ENCODE assay signal across 13 mouse cellular contexts in genomic region chr4:132025738-132026527, GRCm38 (mm10). TPM values are rescaled to one million over a fixed set of nuclear protein-coding genes. Genes with fewer than 3 reads are reported as not detected.
DNase-seq lines count a peak whose midpoint lies in the region; ATAC-seq and TF ChIP-seq lines count a peak whose summit lies in the region.
"Had no signal": no experiment of that assay in that cellular context is flagged by ENCODE, and none has a peak within 500 bp of the region (broad histone marks: within the 10 kb centered on the region; RNA-seq: fewer than 3 reads in every experiment).

No protein-coding gene starts in this region.

- 35% methylated on average over 5 of the region's 5 CpGs for WGBS in midbrain, postnatal 0 days
- WGBS in midbrain, embryonic 15.5 days, result 28% methylated on average over 5 of the region's 5 CpGs

- no peak for TF ChIP-seq CTCF in midbrain, postnatal 0 days (IDR thresholded peaks at IDR 0.05)

- no peaks in the 10 kb centered on the region for H3K9me3 ChIP-seq in midbrain, postnatal 0 days (ENCODE audit: low read length)
- no peaks in the 10 kb centered on the region for H3K9me3 ChIP-seq in midbrain, embryonic 15.5 days
- H3K9me3 ChIP-seq: limb, embryonic 15.5 days had no signal

- H3K36me3 ChIP-seq in midbrain, postnatal 0 days (ENCODE audit: insufficient read depth, low read length), result no peaks in the 10 kb centered on the region
- H3K36me3 ChIP-seq in midbrain, embryonic 15.5 days (replicated peaks), result no peaks in the 10 kb centered on the region
- H3K36me3 ChIP-seq: limb, embryonic 15.5 days had no signal

- H3K9ac ChIP-seq in midbrain, postnatal 0 days (replicated peaks; ENCODE audit: low read length, poor library complexity, severe bottlenecking), result no peak overlapping the region
- H3K9ac ChIP-seq in midbrain, embryonic 15.5 days, result no peak overlapping the region
- H3K9ac ChIP-seq: limb, embryonic 15.5 days had no signal

- H3K27me3 ChIP-seq in midbrain, postnatal 0 days (ENCODE audit: insufficient read depth, low read length), result no peaks in the 10 kb centered on the region
- no peaks in the 10 kb centered on the region for H3K27me3 ChIP-seq in midbrain, embryonic 15.5 days (replicated peaks)
- H3K27me3 ChIP-seq: limb, embryonic 15.5 days had no signal

- no peak overlapping the region for H3K4me2 ChIP-seq in midbrain, postnatal 0 days (ENCODE audit: low read depth, low read length, poor library complexity, severe bottlenecking)
- no peak overlapping the region for H3K4me2 ChIP-seq in midbrain, embryonic 15.5 days
- H3K4me2 ChIP-seq: limb, embryonic 15.5 days had no signal

- no peak for ATAC-seq in midbrain, postnatal 0 days (ENCODE audit: low FRiP score)
- no peak for ATAC-seq in midbrain, embryonic 15.5 days (replicated peaks)

- H3K4me3 ChIP-seq in midbrain, postnatal 0 days (ENCODE audit: low read depth, low read length), result no peak overlapping the region
- no peak overlapping the region for H3K4me3 ChIP-seq in midbrain, embryonic 15.5 days
- H3K4me3 ChIP-seq: limb, embryonic 15.5 days had no signal

- H3K4me1 ChIP-seq in midbrain, postnatal 0 days (ENCODE audit: insufficient read depth, low read length), result no peaks in the 10 kb centered on the region
- peaks cover 10% of the 10 kb centered on the region; the same call in 1 of the 2 replicates for H3K4me1 ChIP-seq in midbrain, embryonic 15.5 days

- H3K27ac ChIP-seq in midbrain, postnatal 0 days (ENCODE audit: low read depth, low read length), result 0 out of 2 replicates have a peak overlapping the region, but pooled peaks have one; percentile 4
- H3K27ac ChIP-seq in midbrain, embryonic 15.5 days, result no peak overlapping the region
- H3K27ac ChIP-seq: limb, embryonic 15.5 days had no signal

- peak; percentile 9 for DNase-seq in embryo, embryonic 10.5 days (ENCODE audit: low spot score)
- no peak for DNase-seq in embryo, embryonic 11 days
- DNase-seq in midbrain, postnatal 0 days (ENCODE audit: low spot score), result no peak
- DNase-seq in hindlimb bud, embryonic 11.5 days (ENCODE audit: extremely low spot score, low read depth, low spot score), result peak; percentile 30
- DNase-seq in retina, postnatal 1 day, result peak; percentile 86
- no peak for DNase-seq in spleen, postnatal 4 days (ENCODE audit: low spot score in 2 of 2)
- no peak for DNase-seq in left cerebral cortex, adult 9 months (ENCODE audit: low spot score in 2 of 2)
- DNase-seq: adrenal gland, adult 8-10 months; cerebellum, adult 8-10 months; right cerebral cortex, adult 18-20 months had no signal

RNA-seq across cellular contexts. Expression of gene Gm10300, which starts 48.6 kb away (rescaled TPM):
- total RNA-seq in midbrain, postnatal 0 days (2014; rRNA removed), result 0.05 TPM in 1 of 2 replicates, not detected in the other
- 0.06 TPM in 1 of 2 replicates, not detected in the other for polyA plus RNA-seq in midbrain, postnatal 0 days (2015; fragmentation: Nextera tagmentation; extraction: Ambion mirVana)
- polyA plus RNA-seq in midbrain, embryonic 15.5 days (2015; fragmentation: Nextera tagmentation; extraction: Ambion mirVana), result 0.08 TPM in 1 of 2 replicates, not detected in the other
- total RNA-seq: ES-E14 had no signal

RNA-seq across cellular contexts. Expression of gene Epb41, which starts 49.2 kb away (rescaled TPM):
- 70.4 and 77.1 TPM in 2 replicates for total RNA-seq in midbrain, postnatal 0 days (2014; rRNA removed)
- 29.4 and 29.9 TPM in 2 replicates for polyA plus RNA-seq in midbrain, postnatal 0 days (2015; fragmentation: Nextera tagmentation; extraction: Ambion mirVana)
- 74.4 and 80.1 TPM in 2 replicates for polyA plus RNA-seq in midbrain, embryonic 15.5 days (2015; fragmentation: Nextera tagmentation; extraction: Ambion mirVana)

Comparison
In these comparisons a context has a peak if more than half of its experiments do, and no peak if none do; other contexts are left out.
1. DNase-seq: peak in embryo, embryonic 10.5 days (single experiment), hindlimb bud, embryonic 11.5 days (single experiment) and retina, postnatal 1 day (single experiment); none in embryo, embryonic 11 days (single experiment), midbrain, postnatal 0 days (single experiment), spleen, postnatal 4 days (0 of 2) and left cerebral cortex, adult 9 months (0 of 2).